Mouse (Mus musculus) cerebellum, postnatal 36 days (tissue): ENCODE results near the gene Setmar.

Experiments used
- DNase-seq, 2 experiments: peaks; one replicate each; pipeline ENCODE4 v3.0.0; 2021 to 2022; ENCODE audit warnings: mixed read lengths in 2 of 2

Gene Setmar

GRCm38 (mm10) chr6:108117881-108118280 is 53.0 kb downstream of the Setmar start:
- no peak for DNase-seq

DNA sequence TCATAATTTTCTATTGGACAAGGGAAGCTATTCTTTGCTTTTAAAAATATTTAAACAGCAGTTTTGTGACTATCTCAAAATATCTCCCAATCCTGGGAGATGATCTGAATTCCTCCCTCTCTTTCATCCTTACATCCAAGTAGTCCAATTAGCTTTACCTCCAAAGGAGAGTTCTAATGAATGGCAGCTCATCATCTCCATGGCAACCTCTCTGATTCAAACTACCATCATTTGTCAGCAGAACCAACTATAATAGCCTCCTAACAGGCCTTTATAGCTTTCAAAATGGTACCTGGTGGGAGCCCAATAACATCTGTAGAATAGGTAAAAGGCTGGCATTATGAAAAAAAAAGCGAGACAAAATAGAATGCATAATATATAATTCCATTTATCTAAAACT is 60.6 kb downstream of the Setmar start:
- no peak for DNase-seq

DNA sequence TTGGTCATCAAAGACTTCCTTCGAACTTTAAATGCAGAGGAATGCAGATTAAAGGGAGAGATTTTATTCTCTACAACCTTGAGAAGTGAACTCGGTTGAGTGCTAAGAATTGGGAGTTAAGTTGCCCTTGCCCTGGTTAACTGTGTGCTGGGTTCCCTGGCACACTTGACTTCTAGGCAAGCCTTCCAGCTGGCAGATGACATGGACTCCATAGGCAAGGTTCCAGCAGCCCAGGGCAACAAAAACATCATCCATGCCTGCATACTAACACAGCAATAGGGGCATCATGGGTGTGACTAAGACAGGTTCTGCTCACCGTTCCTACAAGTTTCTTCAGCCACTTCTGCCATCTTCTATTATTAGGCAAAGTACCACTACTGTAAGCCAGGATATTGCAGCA is 61.8 kb downstream of the Setmar start:
- DNase-seq, result peak; percentile 18
